Mouse (Mus musculus) limb, embryonic 10.5 days (tissue): ENCODE measurements around the gene Ly86. TPM values are rescaled to one million over a fixed set of nuclear protein-coding genes. Genes with fewer than 3 reads are reported as not detected.

ENCODE experiments used
- DNase-seq: peaks from one replicate; pipeline ENCODE4 v3.0.0-alpha.2; 2017; ENCODE audit warnings: low spot score
- H3K27ac ChIP-seq: fragments of 300-500 bp; sonication (generic); 2 replicates; pipeline ENCODE4 v1.5.1; 2016; ENCODE audit warnings: mild to moderate bottlenecking
- H3K27me3 ChIP-seq: fragments of 300-500 bp; sonication (generic); 2 replicates; pipeline ENCODE4 v1.6.1; 2016; ENCODE audit warnings: low read depth, mild to moderate bottlenecking; ENCODE audit not compliant: poor library complexity, severe bottlenecking
- H3K36me3 ChIP-seq: fragments of 300-500 bp; sonication (generic); 2 replicates; pipeline ENCODE4 v1.6.1; 2016; ENCODE audit warnings: mild to moderate bottlenecking, moderate library complexity
- H3K4me1 ChIP-seq: fragments of 300-500 bp; sonication (generic); 2 replicates; pipeline ENCODE4 v1.6.1; 2016
- H3K4me3 ChIP-seq: fragments of 300-500 bp; sonication (generic); 2 replicates; pipeline ENCODE4 v1.5.1; 2016; ENCODE audit warnings: mild to moderate bottlenecking, moderate library complexity
- H3K9me3 ChIP-seq: fragments of 300-500 bp; sonication (generic); replicated peaks from 2 replicates; pipeline ENCODE4 v1.6.1; 2016; ENCODE audit warnings: mild to moderate bottlenecking
- WGBS: fragments of 180-500 bp; shearing (Covaris S2); methylation state at CpG from one replicate; pipeline ENCODE4 v1.1.7; 2016; 5-methylcytosine and 5-hydroxymethylcytosine counted together
- polyA plus RNA-seq: library from polyadenylated mRNA; unstranded; fragments of >200 nt; fragmentation: Nextera tagmentation; extraction: Ambion mirVana; gene quantifications from 2 replicates; pipeline ENCODE4 v1.2.1, GENCODE M21; 2016

The Ly86 gene
- polyA plus RNA-seq, 1 experiment from 2014 or later = 1.9 TPM

GRCm38 (mm10) chr13:37358112-37358511, 13.1 kb downstream of the Ly86 start:
- Histone ChIP-seq H3K9me3 (no peaks in the 10 kb centered on the region), H3K36me3 (no peaks in the 10 kb centered on the region), H3K4me1 (peaks cover 3% of the 10 kb centered on the region; the same call in 1 of the 2 replicates), H3K4me3 (no peak overlapping the region), H3K27me3 (no peaks in the 10 kb centered on the region), H3K27ac (no peak overlapping the region)
- WGBS = 77% methylated on average over 2 of the region's 2 CpGs
- DNase-seq = no peak

DNA sequence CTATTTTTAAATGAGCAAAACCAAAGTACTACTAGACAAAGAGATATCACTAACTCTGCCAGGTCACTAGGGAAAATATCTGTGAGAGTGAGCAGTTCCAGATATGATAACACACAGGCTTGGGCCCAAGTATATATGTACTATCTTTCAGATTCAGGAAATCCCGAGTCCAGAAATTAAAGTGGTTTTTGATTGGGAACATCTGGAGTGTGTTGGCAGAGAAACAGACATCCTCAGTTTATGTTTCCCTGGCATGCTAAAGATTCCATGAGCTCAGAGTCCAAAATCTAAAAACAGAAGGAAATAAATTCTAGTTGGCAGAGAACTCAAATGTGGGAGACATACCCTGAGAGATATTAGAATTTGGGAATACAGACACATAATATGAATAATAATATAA, 16.2 kb downstream of the Ly86 start:
- no peaks in the 10 kb centered on the region for H3K36me3 ChIP-seq
- H3K4me3 ChIP-seq = no peak overlapping the region
- H3K9me3 ChIP-seq = no peaks in the 10 kb centered on the region
- H3K27me3 ChIP-seq = no peaks in the 10 kb centered on the region
- no peaks in the 10 kb centered on the region for H3K4me1 ChIP-seq
- WGBS = 53% methylated on average over 1 of the region's 1 CpGs
- no peak for DNase-seq
- H3K27ac ChIP-seq = no peak overlapping the region

GRCm38 (mm10) chr13:37364351-37364750, 19.3 kb downstream of the Ly86 start:
- Histone ChIP-seq H3K36me3 (no peaks in the 10 kb centered on the region), H3K4me1 (no peaks in the 10 kb centered on the region), H3K9me3 (no peaks in the 10 kb centered on the region), H3K27ac (no peak overlapping the region), H3K4me3 (no peak overlapping the region), H3K27me3 (no peaks in the 10 kb centered on the region)
- DNase-seq = no peak
- 81% methylated on average over 5 of the region's 5 CpGs for WGBS

DNA sequence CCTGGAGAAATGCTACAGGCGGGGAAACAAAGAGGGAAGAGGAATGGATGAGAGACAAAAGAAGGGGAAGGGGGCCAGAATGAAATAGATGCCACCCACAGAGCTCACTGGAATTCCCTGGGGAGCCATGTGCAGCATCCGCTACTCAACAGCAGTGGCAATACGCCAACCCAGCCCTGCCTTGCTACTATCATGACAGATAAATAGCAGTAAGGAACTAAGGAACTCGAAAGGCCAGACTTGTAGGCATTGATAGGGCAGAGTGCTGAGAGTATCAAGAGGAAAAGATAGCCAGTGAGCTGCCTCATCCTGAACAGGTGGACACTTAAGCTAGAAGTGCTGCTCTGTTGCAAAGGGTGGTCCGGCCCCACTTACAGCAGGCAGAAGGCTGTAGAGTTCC, 31.4 kb downstream of the Ly86 start:
- 87% methylated on average over 5 of the region's 5 CpGs for WGBS
- Histone ChIP-seq H3K9me3 (no peaks in the 10 kb centered on the region), H3K27me3 (no peaks in the 10 kb centered on the region), H3K36me3 (no peaks in the 10 kb centered on the region), H3K27ac (no peak overlapping the region), H3K4me3 (no peak overlapping the region), H3K4me1 (no peaks in the 10 kb centered on the region)
- DNase-seq = no peak

GRCm38 (mm10) chr13:37388222-37389202, 43.5 kb downstream of the Ly86 start:
- Histone ChIP-seq H3K27ac (no peak overlapping the region), H3K4me1 (no peaks in the 10 kb centered on the region), H3K9me3 (no peaks in the 10 kb centered on the region), H3K36me3 (no peaks in the 10 kb centered on the region), H3K27me3 (no peaks in the 10 kb centered on the region), H3K4me3 (no peak overlapping the region)
- DNase-seq = no peak
- 75% methylated on average over 9 of the region's 9 CpGs for WGBS

DNA sequence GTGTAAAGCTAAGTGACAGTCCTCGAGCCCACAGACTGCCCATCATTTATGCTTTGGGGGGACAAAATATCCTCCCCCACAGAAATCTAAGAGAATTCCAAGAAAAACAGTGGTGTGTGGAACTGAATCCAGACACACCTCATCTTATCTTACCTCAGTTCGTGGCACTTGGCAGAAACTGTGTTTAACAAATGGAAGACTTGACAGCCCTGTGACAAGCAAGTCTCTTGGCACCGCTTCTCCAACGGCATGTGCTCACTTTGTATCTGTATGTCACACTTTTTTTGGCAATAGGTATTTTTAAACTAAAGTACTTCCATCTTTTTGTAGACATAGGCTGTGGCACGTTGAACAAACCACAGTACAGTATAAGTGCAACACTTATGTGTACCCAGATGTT, 44.3 kb downstream of the Ly86 start:
- Histone ChIP-seq H3K4me3 (no peak overlapping the region), H3K27ac (no peak overlapping the region)
- no peak for DNase-seq

DNA sequence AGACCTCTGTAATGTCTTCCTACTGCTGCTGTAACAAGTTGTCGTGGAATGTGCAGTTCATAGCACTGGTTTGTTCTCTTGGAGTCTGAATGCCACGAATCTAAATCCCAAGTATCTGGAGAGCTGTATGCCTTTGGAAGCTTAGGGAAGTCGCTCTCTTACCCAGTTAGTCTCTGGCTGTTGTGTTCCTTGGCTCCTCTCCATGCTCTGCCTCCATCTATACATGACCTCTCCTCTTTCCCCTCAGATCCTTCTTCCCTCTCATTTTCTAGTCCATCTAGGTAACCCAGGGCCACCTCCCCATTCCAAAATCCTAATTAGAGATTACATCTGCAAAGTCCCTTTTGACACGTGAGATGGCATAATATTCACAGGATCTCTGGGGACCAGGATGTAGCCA, 53.8 kb downstream of the Ly86 start:
- Histone ChIP-seq H3K4me3 (no peak overlapping the region), H3K27ac (no peak overlapping the region), H3K27me3 (no peaks in the 10 kb centered on the region), H3K9me3 (no peaks in the 10 kb centered on the region), H3K36me3 (no peaks in the 10 kb centered on the region), H3K4me1 (no peaks in the 10 kb centered on the region)
- DNase-seq = no peak
- WGBS = 89% methylated on average over 4 of the region's 4 CpGs

More for the DNA sequence above, 44.3 kb downstream of the Ly86 start:
- no peaks in the 10 kb centered on the region for H3K9me3 ChIP-seq
- 80% methylated on average over 5 of the region's 5 CpGs for WGBS
- no peaks in the 10 kb centered on the region for H3K4me1 ChIP-seq
- no peaks in the 10 kb centered on the region for H3K27me3 ChIP-seq
- H3K36me3 ChIP-seq = no peaks in the 10 kb centered on the region

DNA sequence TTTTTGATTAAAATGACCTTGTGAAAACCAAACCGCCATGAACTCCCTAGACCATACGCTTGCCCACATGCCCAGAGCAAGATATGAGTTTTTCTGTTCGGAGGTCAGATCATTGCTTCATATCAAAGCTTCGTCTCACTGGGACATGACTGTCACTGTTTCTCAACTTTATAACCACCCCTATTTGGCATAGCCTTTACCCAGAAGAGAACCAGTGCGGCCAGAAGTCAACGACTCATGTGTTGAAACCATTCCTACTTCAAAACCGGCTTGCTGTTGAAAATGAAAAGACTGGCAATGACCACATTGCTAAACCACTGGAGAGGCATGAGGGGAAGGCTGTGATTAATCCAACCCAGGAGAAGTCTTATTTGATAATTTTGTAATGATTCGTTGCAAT, 54.3 kb downstream of the Ly86 start:
- Histone ChIP-seq H3K9me3 (no peaks in the 10 kb centered on the region), H3K27me3 (no peaks in the 10 kb centered on the region), H3K27ac (no peak overlapping the region), H3K36me3 (no peaks in the 10 kb centered on the region), H3K4me3 (no peak overlapping the region), H3K4me1 (no peaks in the 10 kb centered on the region)
- DNase-seq = no peak
- 91% methylated on average over 8 of the region's 8 CpGs for WGBS

- Histone ChIP-seq H3K4me3 (no peak overlapping the region), H3K9me3 (no peaks in the 10 kb centered on the region), H3K27ac (no peak overlapping the region), H3K36me3 (no peaks in the 10 kb centered on the region), H3K4me1 (no peaks in the 10 kb centered on the region), H3K27me3 (no peaks in the 10 kb centered on the region)
- WGBS = 64% methylated on average over 3 of the region's 3 CpGs
- DNase-seq = no peak
These were observed 57.4 kb downstream of the Ly86 start for GRCm38 (mm10) chr13:37402421-37402820.

- Histone ChIP-seq H3K36me3 (no peaks in the 10 kb centered on the region), H3K27ac (no peak overlapping the region), H3K4me3 (no peak overlapping the region), H3K27me3 (no peaks in the 10 kb centered on the region), H3K4me1 (no peaks in the 10 kb centered on the region), H3K9me3 (no peaks in the 10 kb centered on the region)
- no peak for DNase-seq
- 91% methylated on average over 2 of the region's 2 CpGs for WGBS
These were observed 58.7 kb downstream of the Ly86 start for GRCm38 (mm10) chr13:37403708-37404107.

- Histone ChIP-seq H3K4me1 (no peaks in the 10 kb centered on the region), H3K4me3 (no peak overlapping the region), H3K27me3 (no peaks in the 10 kb centered on the region), H3K36me3 (no peaks in the 10 kb centered on the region), H3K27ac (no peak overlapping the region), H3K9me3 (no peaks in the 10 kb centered on the region)
- 93% methylated on average over 1 of the region's 1 CpGs for WGBS
- DNase-seq = no peak
These were observed 70.7 kb downstream of the Ly86 start for GRCm38 (mm10) chr13:37415696-37416095.

GRCm38 (mm10) chr13:37423416-37423815, 78.4 kb downstream of the Ly86 start:
- Histone ChIP-seq H3K27ac (no peak overlapping the region), H3K4me1 (no peaks in the 10 kb centered on the region), H3K36me3 (no peaks in the 10 kb centered on the region), H3K9me3 (no peaks in the 10 kb centered on the region), H3K27me3 (no peaks in the 10 kb centered on the region), H3K4me3 (no peak overlapping the region)
- no peak for DNase-seq
- WGBS = 93% methylated on average over 6 of the region's 6 CpGs

DNA sequence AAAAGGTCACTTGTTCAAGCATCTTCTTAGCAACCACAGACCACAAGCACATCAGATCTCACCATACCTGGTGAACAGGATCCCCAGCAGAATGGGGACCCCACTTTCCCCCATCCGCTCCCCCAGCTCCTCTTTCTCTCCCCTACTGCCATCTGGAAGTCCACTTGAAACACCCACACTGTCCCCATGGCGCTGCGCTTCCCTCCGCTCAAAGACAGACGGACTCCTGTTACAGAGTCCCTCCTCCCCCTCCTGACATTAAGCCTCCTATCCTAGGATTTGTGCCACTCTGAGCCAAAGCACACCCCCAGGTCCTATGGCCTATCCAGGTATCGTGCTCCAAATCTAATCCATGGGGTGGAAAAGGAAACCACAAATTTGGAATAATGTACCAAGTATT, 79.9 kb downstream of the Ly86 start:
- Histone ChIP-seq H3K36me3 (no peaks in the 10 kb centered on the region), H3K27ac (no peak overlapping the region), H3K27me3 (no peaks in the 10 kb centered on the region), H3K9me3 (no peaks in the 10 kb centered on the region), H3K4me3 (no peak overlapping the region), H3K4me1 (peaks cover 3% of the 10 kb centered on the region; the same call in 1 of the 2 replicates)
- DNase-seq = no peak
- 92% methylated on average over 6 of the region's 6 CpGs for WGBS
